Comparison of ENCODE assay signal across 21 mouse cellular contexts in the genomic region with DNA sequence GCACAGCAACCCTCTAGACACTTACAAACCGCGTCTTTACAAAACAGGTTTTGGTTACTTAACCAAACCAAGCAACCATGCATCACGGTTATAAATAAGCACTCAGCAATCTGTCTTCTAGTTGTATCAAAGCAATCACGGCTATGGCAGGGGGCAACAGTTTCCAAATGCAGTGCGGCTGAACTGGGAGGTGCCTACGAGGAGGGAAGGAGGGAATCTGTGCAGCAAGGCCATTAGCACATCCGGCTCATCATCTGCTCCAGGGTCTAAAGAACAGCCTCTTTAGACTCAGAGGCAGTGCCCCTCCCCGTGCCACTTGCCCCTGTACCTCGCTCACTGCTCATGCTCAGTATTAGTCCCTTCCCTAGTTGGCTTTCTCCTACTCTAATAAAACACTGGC. TPM values are rescaled to one million over a fixed set of nuclear protein-coding genes. Genes with fewer than 3 reads are reported as not detected.
DNase-seq lines count a peak whose midpoint lies in the region; TF ChIP-seq lines count a peak whose summit lies in the region.
"Had no signal": no experiment of that assay in that cellular context is flagged by ENCODE, and none has a peak within 500 bp of the region (broad histone marks: within the 10 kb centered on the region; RNA-seq: fewer than 3 reads in every experiment).

No protein-coding gene starts in this region.

- H3K27ac ChIP-seq in layer of hippocampus, adult 2 months, result peak overlapping the region; percentile 39; the same call in 1 of the 2 replicates
- H3K27ac ChIP-seq in ES-E14 (ENCODE audit: insufficient read depth, low read depth, low read length, poor library complexity, severe bottlenecking), result no peak overlapping the region
- H3K27ac ChIP-seq: forebrain, embryonic 10.5 days; forebrain, embryonic 13.5 days; hindbrain, embryonic 10.5 days; hindbrain, embryonic 13.5 days had no signal

- no peaks in the 10 kb centered on the region for H3K36me3 ChIP-seq in ES-E14 (ENCODE audit: control insufficient read depth, insufficient read depth, low read length, poor library complexity, severe bottlenecking)
- H3K36me3 ChIP-seq: forebrain, embryonic 10.5 days; hindbrain, embryonic 10.5 days; hindbrain, embryonic 13.5 days had no signal

- H3K4me3 ChIP-seq in layer of hippocampus, adult 2 months, result no peak overlapping the region
- H3K4me3 ChIP-seq in ES-E14 (ENCODE audit: insufficient read depth in 1 of 2, low read depth in 1 of 2, low read length in 2 of 2, poor library complexity in 1 of 2, severe bottlenecking in 1 of 2), result no peak overlapping the region
- H3K4me3 ChIP-seq: forebrain, embryonic 10.5 days; forebrain, embryonic 13.5 days; hindbrain, embryonic 10.5 days; hindbrain, embryonic 13.5 days had no signal

- H3K4me1 ChIP-seq in ES-E14 (ENCODE audit: control insufficient read depth in 2 of 2, insufficient read depth in 2 of 2, low read length in 2 of 2, poor library complexity in 1 of 2), result peaks cover 3 to 7% of the 10 kb centered on the region in 2 experiments; a peak in 3 of 4 replicates

- in situ Hi-C loops in ES-E14 (cut with MboI; ENCODE audit: low sequenced_read_pairs in 2 of 2, unreplicated experiment in 2 of 2), result no loop called here

- peak; percentile 15 for DNase-seq in embryo, embryonic 10 days (ENCODE audit: low spot score)
- no peak for DNase-seq in embryo, embryonic 10.5 days (ENCODE audit: low spot score)
- no peak for DNase-seq in layer of hippocampus, adult 2 months (ENCODE audit: low spot score in 2 of 2)
- DNase-seq in layer of hippocampus, adult 9-10 months (ENCODE audit: low spot score), result no peak
- DNase-seq in ES-E14 (ENCODE audit: low read depth, low spot score), result no peak
- no peak for DNase-seq in cerebellum, adult 9-10 months
- DNase-seq: adrenal gland, postnatal 10 days; adrenal gland, postnatal 36 days; B cell, adult 2 months; cerebellum, adult 18-20 months; cerebellum, adult 9-11 months; cerebellum, postnatal 25 days; gastrocnemius, postnatal 14 days; heart, adult 18-20 months; heart, postnatal 36 days; kidney, adult 18-20 months had no signal

- H3K9ac ChIP-seq in ES-E14 (ENCODE audit: insufficient read depth, low read depth, low read length, poor library complexity, severe bottlenecking), result no peak overlapping the region
- H3K9ac ChIP-seq: forebrain, embryonic 13.5 days; hindbrain, embryonic 13.5 days had no signal

- H3K9me3 ChIP-seq in ES-E14 (ENCODE audit: control insufficient read depth, insufficient read depth, low read depth, low read length), result no peaks in the 10 kb centered on the region

- no peak for TF ChIP-seq CTCF in layer of hippocampus, adult 2 months (conservative IDR thresholded peaks at IDR 0.05)

TF ChIP-seq in ES-E14, 5 proteins besides CTCF, POLR2A, EP300 and RAD21:
- TF ChIP-seq ZNF384 (IDR thresholded peaks at IDR 0.05; ENCODE audit: low read depth, low read length) (peak; percentile 75), MAFK (IDR thresholded peaks at IDR 0.05; ENCODE audit: insufficient read depth, low read depth, low read length) (no peak), ZC3H11A (IDR thresholded peaks at IDR 0.05; ENCODE audit: borderline replicate concordance, low read depth, low read length) (no peak)

RNA-seq across cellular contexts. Expression of a gene that starts 2.5 kb away (rescaled TPM):
- total RNA-seq in layer of hippocampus, adult 2 months (2021), result 10 to 100 TPM; 38.4 to 40.3 TPM
- total RNA-seq in ES-E14 (2012; rRNA removed), result 1.1 and 1.8 TPM in 2 replicates
- total RNA-seq: CH12.LX had no signal

Comparison
In these comparisons a context has a peak if more than half of its experiments do, and no peak if none do; other contexts are left out.
1. RNA of a gene that starts 2.5 kb away (total RNA-seq): 38.4 to 40.3 TPM in layer of hippocampus, adult 2 months; 1.1 to 1.8 TPM in ES-E14; every median in the first group is over 10 times any median in the second.